Mouse (Mus musculus) cerebellum, adult 18-20 months (tissue): ENCODE results near the gene Olfr545.
"Not testable (repeated sequence)": the region's sequence is repeated elsewhere in the genome, so short reads cannot be mapped to it uniquely, and the experiment has no call there.

Experiments
- DNase-seq, 2 experiments: peaks; one replicate each; pipeline ENCODE4 v3.0.0; 2021

Gene Olfr545

GRCm38 (mm10) chr7:102499473-102499872 is at the start of gene Olfr545:
Gene Olfr545, minus strand, starts transcription at chr7:102499573.
- DNase-seq = no peak

- DNase-seq = no peak
Observed at GRCm38 (mm10) chr7:102541251-102541650, 41.9 kb upstream of the Olfr545 start.

GRCm38 (mm10) chr7:102540596-102540995 is 41.2 kb upstream of the Olfr545 start, which contains the start of gene Olfr548-ps1:
Gene Olfr548-ps1, plus strand, starts transcription at chr7:102540896.
- no peak for DNase-seq

- DNase-seq = no peak
Observed at GRCm38 (mm10) chr7:102534449-102534848, 35.1 kb upstream of the Olfr545 start, which contains the start of gene Olfr547. Gene Olfr547, plus strand, starts transcription at chr7:102534749.

DNA sequence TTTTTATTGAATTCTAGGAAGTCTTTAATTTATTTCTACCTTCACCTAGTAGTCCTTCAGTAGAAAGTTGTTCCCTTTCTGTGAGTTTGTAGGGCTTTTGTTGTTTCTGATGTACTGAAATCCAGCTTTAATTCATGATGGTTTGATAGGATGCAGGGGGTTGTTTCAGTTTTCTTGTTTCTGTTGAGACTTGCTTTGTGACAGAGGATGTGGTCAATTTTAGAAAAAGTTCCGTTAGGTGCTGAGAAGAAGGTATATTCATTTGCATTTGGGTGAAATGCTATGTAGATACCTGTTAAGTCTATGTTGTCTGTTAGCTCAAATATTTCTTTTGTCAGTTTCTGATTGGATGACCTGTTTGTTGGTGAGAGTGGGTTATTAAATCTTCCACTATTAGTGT is 29.7 kb upstream of the Olfr545 start:
- DNase-seq = no peak

- DNase-seq = no peak
Observed at GRCm38 (mm10) chr7:102517051-102517335, 17.6 kb upstream of the Olfr545 start.

GRCm38 (mm10) chr7:102516261-102517050 is 17.1 kb upstream of the Olfr545 start:
- DNase-seq = peak; percentile 35 to 36

- DNase-seq = no peak
Observed at GRCm38 (mm10) chr7:102514144-102514543, 14.8 kb upstream of the Olfr545 start.

DNA sequence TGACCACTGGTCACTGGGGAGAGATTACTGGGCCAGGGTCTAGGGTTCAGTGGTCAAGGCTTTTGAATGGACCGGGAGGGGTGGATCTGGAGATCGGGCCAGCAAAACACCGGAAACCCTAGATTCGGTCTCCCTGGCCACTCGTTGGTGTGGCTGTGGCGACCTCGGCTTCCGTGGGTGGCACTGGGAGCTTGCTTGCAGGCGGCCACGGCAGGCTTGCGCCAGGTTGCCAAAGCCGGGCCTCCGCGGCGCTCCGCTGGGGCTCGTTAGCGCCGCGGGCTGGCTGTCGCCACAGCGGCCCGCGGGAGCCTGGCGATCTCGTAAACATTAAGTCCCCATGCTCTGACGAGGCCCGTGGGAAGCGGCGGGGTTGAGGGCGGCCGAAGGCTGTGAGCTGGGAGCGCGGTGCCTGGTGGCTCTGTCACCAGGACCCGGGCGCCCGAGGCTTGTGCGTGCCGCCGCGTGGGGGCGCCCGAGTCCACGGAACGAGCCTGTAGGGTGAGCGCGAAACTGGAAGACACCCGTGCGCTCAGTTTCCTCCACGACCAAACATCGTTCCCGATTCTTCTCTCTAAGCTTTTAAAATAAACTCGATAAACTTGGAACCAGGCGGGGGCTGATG is 13.6 kb upstream of the Olfr545 start:
- DNase-seq = peak; percentile 83 to 94

DNA sequence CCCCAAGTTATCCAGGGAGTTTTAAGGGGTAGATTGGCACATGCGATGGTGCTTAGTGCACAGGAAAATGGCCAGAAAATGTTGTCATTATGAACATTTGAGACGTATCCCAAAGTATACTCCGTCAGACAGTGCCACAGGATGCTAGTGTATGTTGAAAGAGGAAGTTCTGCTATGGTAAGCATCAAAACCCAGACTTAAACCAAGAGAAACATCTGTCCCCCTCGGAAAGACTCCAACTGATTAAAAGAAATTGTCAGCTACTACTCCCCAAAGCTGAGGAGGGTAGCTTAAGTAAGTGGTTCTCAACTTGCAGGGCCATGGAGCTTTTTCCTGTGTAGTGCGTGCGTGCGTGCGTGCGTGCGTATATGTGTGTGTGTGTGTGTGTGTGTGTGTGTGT is 12.6 kb upstream of the Olfr545 start:
- no peak for DNase-seq

GRCm38 (mm10) chr7:102509726-102510125 is 10.4 kb upstream of the Olfr545 start:
- no peak for DNase-seq

- no peak for DNase-seq
Observed at GRCm38 (mm10) chr7:102508666-102509065, 9.3 kb upstream of the Olfr545 start.

- no peak for DNase-seq
Observed at GRCm38 (mm10) chr7:102508066-102508465, 8.7 kb upstream of the Olfr545 start.

GRCm38 (mm10) chr7:102506848-102507247 is 7.5 kb upstream of the Olfr545 start:
- DNase-seq = peak; percentile 70 to 79

DNA sequence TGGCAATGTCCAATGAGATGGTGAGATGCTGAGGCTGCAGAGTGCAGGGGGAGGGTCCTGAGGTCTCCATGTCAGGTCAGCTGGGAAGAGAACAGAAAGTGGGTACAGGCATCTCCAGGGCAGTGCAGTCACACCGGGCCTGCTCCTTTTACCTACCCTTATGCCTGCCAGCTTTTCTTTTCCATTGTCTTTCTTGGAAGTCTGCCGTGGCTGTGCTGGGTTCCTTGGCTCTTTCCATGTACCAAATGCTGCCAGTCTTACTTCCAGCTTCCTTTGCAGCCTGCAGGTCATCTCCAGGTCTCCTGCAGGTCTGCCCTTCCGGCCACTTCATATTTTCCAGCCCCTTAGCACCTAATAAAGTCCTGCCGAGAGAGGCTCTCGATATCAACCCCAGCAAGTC is 2.6 kb upstream of the Olfr545 start:
- DNase-seq = peak; percentile 42 to 46

- not testable (repeated sequence) for DNase-seq
Observed at GRCm38 (mm10) chr7:102494416-102494815, 5.0 kb downstream of the Olfr545 start.

GRCm38 (mm10) chr7:102488161-102488560 is 11.2 kb downstream of the Olfr545 start, which contains the start of gene Olfr544:
Gene Olfr544, minus strand, starts transcription at chr7:102488313.
- no peak for DNase-seq

GRCm38 (mm10) chr7:102486105-102486504 is 13.3 kb downstream of the Olfr545 start:
- DNase-seq = no peak

DNA sequence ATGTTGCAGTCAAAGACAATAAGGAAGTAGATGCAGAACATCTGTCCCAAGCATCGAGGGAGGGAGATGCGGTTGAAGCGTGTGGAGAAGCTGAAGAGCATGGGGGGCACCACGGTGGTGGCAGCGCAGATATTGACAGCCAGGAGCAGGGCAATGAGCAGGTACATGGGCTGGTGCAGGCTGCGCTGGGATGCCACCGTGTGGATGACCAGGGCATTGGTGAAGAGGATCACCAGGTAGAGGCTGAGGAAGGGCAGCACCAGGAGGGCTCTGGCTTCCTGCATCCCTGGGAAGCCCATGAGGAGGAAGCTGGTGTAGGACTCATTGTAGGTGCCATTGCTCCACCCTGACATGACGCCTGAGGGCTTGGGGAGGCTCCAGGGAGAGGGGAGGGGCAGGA is 14.6 kb downstream of the Olfr545 start:
- DNase-seq = not testable (repeated sequence)

DNA sequence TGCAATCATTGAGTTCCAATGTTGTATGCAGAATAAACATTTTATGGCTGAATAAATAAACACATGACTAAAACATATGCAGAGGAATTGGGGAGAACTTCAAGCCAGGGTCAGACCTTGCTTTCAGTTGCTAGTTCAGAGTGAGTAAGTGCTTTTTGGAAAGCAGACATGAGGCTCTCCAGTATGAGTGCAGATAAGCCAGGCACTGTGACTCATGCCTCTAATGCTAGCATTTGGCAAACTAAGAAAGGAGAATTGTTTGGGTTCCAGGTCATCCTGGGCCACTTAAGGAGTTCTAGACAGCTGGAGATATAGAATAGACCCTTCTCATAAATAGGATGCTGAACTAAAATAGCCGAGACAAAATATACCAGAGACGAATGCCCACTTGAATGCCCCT is 15.7 kb downstream of the Olfr545 start:
- DNase-seq = no peak

DNA sequence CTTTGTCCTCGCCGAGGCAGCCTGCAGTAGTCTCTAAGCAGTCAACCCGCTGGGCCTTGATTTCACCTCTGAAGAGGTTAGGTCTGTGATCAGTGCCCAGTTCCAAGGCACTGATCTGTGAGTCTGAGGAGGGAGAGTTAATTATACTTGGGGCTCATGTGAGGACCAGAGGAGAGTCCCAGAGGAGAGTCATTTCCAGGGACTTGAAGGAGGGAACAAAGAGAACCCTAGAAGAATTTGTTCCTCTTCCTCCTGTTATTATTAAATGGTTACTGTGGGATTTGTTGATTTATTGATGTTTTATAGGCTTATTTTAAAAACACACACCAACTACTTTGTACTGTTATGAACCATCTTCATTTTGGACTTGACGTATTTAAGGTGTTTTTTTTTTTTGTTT is 17.8 kb downstream of the Olfr545 start, which contains the start of gene Olfr543:
TSS of gene Olfr543 (minus strand) at position 101 of the 400 bp plus-strand sequence.
- no peak for DNase-seq

GRCm38 (mm10) chr7:102480821-102481220 is 18.6 kb downstream of the Olfr545 start:
- DNase-seq = no peak

DNA sequence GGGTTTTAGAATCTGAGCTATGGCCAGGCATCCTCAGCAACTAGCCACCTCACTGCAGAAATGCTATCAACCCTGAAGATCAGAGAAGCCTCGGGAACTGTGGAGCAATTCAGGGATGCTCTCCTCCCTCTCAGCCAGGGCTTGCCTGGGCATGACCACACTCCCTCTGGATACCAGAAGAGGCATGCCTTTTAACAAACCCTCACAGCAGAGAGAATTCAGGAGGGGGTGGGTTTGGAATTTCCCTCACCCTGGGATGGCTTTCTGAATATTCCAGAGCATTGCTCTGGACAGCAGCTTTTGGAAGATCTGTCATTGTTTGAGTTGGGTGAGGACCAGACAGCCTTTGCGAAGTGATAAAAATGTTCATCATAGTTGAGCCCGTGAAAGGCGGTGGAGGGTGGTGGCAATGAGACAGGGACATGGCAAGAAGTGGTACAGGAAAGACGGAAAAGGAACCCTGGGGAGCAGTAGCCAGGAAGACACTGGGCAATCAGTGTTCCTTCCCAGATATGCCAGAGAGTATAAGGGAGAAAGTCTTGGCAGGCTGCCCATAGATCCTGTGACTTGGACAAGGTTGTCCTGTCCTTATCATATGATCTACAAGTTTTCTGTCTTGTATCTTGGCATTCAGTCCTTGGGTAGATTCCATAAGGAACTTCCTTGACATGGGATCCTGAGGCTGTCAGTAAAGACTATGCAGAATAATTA is 19.9 kb downstream of the Olfr545 start:
- DNase-seq = no peak

DNA sequence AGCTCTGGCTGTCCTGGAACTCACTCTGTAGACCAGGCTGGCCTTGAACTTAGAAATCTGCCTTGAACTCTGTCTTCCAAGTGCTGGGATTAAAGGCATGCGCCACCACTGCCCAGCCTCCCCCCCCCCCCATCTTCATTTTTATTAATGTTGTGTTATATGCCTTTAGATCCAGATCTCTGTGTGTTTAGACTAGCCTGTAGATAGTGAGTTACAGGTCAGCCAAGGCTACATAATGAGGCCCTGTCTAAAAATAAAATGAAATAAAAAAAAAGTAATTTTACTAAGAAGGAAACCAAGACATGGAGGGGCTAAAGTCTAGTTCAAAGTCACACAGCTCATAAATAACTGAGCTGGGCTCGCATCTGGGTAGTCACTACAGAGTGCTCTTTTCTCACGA is 20.4 kb downstream of the Olfr545 start:
- no peak for DNase-seq
